Mouse (Mus musculus): ENCODE measurements at regions not wholly inside any gene's neighbourhood (a gene's known extent, or its start where the extent isn't known, plus 50 kb on each side); places are given as distances from the start of the nearest gene placed in this dataset.

DNA sequence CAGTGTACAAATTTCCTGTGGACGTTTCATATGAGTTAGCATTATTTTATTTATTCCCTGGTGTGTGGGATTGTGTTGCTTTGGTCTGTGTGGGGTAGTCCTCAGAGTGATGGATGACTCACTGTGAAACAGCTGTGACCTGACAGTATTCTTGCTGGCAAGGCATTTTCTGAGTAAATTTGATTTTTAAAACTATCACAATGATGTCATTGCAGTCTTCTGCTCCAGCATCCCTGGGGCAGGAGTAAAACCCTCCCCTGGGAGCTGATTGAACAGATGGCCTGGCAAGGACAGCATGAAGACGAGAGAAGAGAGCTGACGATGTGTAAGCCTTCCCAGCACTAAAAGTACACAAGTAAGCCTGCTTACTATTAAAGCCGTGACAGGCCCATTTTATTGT lies 345.3 kb downstream of the Ppp1r3a start:
- DNase-seq (ENCODE audit: inconsistent age in 2 of 2, low spot score in 1 of 2) = no peak

DNA sequence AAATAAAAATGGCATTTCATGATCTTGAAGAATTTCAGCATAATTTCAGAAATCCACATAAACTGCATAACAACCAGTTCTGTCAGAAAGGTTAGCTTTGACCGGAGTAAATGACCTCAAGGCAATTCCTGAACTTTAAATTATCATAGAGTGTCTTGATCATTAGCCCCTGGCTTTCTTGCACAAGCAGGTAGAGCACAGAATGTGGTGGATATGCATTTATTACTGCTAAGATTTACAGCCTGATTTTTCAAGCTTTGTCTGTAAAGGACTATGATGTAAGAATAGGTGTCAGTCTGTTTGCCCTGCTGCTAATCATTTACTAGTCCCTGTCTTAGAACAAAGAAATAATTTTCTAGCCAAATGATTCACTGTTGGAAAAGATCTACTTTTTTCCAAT lies 347.3 kb downstream of the Ppp1r3a start:
- DNase-seq (ENCODE audit: inconsistent age in 2 of 2, low spot score in 1 of 2) = peak in 1 of 2 experiments; percentile 36

DNA sequence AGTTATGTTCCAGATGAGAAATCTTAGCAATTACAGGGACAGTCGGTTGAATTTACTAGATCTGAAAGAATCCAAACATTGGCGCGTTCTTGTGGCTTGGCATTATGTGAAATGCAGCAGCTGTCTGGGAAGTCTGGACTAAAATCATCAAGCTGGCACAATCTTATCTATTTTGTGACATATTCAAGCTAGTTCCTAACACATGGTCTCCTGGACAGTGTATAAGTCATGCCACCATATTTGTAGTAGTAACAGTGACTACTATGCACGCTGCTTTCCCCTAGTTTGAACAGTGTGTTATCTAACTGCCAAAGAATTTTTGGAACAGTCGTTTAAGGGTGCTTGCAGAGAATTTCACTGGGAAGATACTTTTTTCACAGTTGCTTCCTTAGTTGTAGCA lies 396.8 kb downstream of the Ppp1r3a start:
- DNase-seq (ENCODE audit: inconsistent age in 2 of 2, low spot score in 1 of 2) = no peak

Data from adrenal gland, adult (tissue).